Mouse (Mus musculus) embryo, embryonic 11.5 days (tissue): Measurements from ENCODE around the gene Ubiad1.

Experiments used
- DNase-seq: peaks from one replicate; pipeline ENCODE4 v3.0.0-alpha.2; 2012; ENCODE audit warnings: low read depth, low spot score

The Ubiad1 gene

DNA sequence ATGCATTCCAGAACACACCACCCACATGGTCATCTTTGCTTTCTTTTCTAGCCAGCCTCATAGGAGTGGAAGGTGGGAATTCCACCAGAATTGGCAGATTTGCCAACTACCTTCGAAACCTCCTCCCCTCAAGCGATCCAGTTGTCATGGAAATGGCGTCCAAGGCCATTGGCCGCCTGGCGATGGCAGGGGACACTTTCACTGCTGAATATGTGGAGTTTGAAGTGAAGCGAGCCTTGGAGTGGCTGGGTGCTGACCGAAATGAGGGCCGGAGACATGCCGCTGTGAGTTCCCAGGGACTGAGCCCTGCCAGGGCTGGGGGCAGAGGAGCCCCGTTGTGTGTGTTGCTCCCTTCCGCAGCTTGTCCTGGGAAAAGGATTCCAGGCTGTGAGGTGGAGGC, 9.1 kb upstream of the Ubiad1 start:
- no peak for DNase-seq

DNA sequence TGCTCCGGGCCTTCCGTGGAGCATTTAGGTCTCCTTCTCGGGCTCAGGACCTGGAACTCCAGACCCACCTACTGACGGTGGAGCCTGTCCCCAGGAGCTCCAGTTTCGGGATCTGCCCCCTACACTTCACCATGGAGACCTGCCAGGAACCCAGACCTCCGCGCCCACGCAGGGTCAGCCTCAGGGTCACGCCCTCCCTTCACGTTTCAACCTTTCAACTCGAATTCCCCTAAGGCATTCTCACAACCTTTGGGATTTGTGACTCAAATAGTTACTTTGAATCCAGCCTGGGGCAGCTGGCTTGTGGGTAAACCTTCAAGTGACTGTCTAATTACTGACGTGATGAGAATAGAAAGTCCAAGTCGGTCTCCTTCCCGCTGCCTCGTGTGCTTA, 4.3 kb upstream of the Ubiad1 start:
- DNase-seq, result no peak

DNA sequence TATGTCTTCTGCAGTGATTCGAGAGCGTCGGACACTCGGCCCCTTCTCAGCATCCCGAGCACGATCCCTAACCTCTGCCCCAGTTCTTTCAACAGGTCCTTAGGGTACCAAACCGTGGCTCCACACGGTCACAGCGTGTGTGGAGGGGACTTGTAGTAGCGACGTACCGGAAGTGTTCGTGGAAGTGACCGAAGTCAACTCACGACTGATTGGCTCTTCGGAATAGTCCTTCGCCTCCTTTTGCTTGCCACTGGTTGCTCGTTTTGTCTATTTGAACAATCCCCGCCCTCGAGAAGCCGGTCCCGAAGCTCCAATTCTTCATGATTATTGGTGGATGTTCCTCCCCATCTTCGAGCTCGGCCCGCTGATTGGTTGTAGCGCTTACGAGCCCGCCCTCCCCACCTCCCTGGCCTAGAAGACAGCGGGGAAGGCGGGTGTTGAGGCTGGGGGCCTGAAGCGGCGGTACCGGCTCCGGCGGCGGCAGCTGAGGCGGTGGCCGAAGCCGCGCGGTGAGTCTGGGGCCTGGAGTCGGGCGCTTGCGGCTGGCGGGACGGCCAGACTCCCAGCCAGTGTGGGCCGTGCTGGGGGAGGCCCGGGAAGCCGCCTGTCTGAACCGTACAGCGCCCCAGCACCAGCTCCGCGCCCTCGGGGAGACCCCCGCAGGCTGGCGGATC, 3.7 kb upstream of the Ubiad1 start, which contains the start of gene Mtor:
Gene Mtor (plus strand): TSS at position 433 of the 674 bp plus-strand sequence.
- DNase-seq, result peak; percentile 94

DNA sequence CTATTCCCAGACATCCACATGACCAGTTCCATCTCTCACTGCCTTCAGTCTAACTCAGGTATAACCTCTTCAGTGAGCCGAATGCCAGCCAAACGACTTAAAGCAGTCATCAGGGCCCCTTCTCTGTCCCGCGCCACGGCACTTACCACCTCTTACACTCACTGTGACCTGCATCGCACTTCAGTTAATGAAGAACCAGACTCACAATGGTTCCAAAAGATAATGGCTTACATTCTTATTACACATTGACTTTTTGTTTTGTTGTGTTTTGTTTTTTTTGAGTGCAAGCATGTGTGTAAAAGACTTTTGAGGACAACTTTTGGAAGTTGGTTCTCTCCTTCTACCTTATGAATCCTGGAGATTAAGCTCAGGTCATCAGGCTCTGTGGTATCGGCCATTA, 2.0 kb downstream of the Ubiad1 start:
- no peak for DNase-seq

DNA sequence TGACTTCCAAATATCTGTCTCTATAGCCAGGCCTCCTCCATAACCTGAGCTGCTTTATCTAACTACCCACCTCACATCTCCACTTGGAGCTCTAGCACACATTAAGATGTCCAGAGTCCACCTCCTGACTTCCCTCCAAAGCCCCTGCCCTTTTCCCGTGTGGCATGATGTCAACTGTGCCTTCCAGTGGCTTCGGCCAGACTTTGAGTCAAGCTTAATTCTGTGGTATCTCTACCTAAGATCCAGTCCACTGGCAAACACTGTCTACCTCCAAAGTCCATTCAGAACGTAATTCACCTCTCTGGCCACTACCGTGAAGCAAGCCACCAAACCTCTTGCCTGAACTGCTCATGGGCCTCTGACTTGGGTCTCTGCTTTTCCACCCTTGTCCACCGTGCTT, 2.6 kb downstream of the Ubiad1 start:
- no peak for DNase-seq

DNA sequence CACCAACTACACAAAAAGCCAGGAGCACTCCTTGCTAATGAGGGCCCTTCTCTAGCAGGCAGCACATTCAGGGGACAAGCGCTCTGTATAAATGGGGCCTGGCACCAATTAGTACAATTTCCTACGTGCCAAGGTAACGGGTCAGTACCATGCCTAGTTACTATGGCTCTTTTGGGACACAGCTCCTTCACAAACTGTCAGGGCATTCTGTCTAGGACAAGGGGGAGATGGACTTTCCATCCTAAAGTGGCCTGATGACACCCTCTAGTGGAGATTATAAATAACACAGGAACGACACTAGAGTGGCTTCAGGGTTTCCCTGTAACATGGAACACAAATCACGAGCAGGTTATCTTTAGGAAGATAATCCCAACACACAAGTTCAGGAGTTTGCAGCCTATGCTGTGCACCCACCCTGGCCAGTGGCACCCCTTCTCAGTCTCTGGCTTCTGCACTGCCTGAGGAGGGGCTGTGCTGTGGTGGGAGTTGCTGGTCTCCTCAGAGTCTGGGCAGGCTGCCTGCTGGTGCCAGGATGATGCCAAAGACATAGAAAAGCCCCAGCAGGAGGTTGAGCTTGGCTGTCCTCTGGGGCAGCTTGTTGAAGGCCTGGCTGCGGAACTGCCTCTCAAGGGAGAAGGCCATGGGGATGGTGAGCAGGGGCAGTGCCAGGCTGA, 8.8 kb downstream of the Ubiad1 start:
- no peak for DNase-seq

DNA sequence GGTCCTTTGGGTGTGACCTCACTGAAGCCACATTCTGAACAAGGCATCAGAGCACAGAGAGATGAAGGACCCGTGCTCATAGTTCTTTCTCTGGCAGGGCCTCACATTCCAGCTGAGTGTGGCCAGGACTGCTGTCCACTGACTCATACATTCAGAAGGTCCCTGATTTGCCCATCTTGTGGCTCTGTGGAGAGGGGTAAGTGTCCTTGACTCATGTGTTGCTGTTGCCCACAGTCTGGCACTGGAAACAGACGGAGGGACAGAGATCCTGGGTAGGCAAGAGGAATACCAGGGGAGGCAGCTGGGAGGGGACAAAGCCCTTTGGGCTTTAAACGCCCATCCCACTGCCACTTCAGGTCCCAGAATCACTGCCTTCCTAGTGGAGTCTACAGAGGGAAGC, 9.5 kb downstream of the Ubiad1 start:
- no peak for DNase-seq

DNA sequence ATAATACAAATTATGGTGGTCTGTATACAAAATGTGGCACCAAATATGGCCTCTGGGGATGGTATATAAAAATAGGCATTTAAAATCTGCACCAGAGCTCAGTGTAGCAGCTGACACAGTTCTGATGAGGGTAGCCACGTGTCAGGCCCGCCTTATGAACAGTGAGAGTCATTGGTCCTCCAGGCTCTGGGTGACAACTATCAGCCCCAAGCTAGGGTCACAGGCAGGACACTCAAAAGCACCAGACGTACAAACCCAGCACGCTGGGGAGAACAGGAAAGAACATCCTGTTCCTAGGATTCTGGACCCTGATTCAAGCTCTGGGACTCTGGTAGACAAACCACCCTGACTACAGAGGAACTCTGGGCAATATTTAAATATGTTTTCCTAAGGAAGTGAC, 10.0 kb downstream of the Ubiad1 start:
- DNase-seq, result no peak

DNA sequence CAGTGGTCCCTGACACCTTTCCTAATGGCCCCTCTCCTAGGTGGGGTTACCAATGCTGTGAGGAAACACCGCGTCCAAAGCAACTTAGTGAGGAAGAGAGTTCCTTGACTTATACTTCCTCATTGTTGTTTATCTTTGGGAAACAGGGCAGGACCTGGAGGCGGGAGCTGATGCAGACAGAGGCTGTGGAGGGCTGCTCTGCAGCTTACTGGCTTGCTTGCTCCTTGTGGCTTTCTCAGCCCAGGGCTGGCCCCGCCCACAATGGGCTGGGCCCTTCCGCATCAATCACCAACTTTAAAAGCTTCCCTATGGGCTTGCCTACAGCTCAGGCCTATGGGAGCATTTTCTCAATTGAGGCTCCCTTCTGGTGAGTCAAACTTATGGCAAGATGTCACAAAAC, 10.8 kb downstream of the Ubiad1 start:
- no peak for DNase-seq

DNA sequence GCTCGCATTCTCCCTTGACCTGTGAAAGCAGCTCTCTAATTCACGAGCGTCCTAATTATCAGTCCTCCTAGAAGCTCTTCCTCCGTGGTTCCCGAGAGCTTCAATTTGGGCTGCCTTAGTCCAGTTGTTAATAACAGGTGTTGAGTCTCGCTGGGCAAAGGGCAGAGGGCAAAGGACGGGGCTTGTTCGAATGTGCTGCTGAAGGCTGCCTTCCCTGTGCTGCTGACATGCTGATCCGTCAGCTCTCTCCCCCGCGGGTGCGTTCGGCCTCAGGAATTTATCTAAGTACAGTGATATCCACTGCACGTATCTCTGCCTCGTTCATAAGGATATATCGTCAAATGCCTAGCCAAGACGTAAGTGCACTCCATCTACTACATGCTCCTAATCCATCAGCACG, 11.2 kb downstream of the Ubiad1 start:
- DNase-seq, result no peak

DNA sequence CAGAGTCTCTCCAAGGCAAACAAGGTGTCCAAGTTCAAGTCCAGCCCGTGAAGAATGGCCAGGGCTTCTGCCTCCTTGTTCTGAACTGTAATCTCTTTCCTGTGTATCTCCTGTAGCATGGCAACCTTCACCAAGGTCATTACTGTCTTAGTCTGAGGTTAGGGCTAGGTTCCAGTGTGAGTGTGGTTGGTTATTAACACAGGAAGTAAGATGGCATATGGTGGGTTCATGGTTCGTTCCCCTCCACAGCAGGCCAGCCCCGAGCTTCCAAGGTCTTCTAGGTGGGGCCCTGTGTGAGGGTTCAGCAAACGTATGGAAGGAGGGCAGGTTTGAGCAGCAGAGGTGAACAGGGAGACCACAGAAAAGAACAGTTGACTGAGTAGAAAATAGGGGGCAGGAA, 12.1 kb downstream of the Ubiad1 start:
- DNase-seq, result no peak

DNA sequence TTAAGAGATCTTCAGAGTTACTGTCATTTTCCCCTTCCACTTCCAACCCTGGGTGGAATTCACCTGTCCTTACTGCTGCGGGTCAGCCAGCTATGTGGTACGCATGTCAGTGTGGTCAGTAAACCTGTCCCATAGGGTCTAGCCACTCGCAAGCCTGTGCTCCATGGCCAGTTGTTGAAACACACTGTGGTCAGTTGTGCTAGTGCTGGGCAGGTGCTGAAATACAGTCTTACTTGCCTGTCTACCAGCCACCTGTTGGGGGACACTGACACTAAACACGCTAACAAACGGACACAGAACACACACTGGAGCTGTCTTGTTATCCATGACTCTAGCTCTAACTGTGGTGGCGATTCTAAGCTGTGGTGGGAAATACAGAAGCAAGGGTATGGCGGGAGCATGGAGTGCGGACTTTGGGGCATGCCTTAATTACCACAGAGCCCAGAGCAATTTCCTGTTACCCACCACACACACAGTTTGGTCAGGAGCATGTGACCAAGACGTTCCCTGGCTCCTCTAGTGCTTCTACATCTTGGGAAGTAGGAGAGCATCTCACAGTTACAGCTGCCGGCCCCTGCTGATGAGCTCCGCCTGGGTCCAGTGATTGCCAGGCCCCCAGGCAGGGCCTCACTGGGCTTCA, 13.6 kb downstream of the Ubiad1 start:
- DNase-seq, result no peak

DNA sequence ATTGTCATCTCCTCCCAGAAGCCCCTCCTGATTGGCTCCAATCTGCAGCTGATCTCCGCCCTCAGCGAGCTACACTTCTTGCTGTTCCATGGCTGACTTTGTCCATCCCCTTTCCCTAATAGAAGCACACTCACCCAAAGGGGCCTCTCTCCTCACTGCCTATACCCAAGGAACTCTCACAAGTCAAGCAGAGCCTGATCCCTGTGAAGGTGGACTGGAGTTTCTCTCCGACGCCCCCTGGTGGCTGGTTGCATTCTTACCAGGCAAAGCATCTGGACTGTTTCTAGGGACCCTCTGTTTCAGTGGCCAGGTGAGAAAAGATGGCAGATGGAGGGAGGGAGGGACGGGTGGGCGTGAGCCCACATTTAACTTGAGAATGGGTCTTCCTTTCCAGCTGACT, 14.9 kb downstream of the Ubiad1 start:
- peak; percentile 60 for DNase-seq

DNA sequence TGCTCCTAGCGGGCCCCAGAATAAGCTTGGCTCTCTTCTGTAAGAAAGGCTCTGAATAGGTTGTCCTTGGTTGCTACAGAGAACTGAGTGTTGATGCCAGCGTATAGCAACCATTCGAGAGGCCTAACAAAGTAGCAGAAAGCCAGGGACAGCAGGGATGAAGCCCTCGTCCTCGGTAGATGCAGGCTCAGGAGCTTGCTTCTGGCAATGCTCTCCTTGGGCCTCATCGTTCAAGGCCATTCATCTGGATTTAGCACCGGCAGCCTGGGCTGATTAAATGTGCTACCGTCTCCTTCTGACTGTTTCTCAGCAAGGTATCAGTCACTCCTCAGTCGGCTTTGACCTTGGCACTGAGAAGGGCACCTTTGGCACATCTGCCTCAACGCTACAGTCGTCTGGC, 15.4 kb downstream of the Ubiad1 start:
- no peak for DNase-seq

DNA sequence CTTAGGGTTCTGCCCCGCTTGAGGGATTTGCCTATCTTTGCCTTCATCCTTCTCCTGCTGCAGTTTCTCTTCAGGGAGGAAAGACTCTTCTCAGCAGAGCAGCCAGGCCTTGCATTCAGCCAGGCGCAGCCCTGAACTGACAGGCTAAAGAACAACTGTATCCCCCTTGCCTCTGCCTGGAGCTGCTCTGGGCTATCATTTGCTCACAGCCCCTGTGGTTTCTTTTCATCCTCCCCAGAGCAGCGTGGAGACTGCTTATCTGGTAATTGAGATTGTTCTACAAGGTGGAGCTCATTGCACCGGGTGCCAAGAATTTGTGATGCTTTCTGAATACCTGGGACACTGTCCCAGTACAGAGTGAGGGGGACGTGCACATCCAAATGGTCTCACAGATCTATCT, 16.0 kb downstream of the Ubiad1 start:
- DNase-seq, result no peak

DNA sequence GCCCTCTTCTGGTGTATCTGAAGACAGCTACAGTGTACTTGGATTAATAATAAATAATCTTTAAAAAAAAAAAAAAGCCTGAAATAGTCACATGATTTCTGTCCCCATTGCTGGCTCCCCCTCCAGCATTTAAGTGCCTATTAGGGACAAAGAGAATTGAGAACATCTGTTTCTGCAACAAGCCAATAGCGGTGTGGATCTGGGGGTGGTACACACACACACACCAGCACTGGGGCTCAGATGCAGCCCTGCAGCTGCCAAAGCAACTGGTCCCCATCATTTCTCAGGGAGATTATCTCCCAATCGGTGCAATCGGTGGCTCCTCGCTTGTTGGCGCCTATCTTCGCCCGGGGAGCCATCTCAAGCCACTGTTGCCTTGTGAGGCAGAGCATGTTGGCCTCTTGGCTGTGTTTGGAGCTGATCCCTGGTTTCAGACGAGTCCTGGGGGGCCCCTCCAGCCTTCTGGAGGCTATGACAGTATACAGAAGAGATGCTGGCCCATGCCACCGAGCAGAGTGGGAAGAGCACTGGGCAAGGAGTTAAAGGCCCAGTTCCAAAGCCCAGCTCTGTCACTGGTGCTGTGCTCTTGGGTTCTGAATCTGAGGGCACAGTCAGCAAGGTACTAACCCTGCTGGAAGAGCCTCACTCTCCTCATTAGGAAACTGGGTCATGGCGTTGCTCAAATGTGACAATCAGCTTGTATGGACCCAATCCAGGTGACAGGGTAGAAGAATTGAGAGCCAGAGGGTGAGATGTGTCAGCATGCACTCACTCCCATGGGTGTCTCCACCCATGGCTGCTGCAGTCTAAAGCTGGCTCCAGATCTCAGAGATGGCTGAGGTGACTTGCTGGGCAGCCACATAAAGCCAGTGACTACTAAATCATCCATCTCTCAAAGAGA, 17.4 kb downstream of the Ubiad1 start:
- DNase-seq, result no peak

DNA sequence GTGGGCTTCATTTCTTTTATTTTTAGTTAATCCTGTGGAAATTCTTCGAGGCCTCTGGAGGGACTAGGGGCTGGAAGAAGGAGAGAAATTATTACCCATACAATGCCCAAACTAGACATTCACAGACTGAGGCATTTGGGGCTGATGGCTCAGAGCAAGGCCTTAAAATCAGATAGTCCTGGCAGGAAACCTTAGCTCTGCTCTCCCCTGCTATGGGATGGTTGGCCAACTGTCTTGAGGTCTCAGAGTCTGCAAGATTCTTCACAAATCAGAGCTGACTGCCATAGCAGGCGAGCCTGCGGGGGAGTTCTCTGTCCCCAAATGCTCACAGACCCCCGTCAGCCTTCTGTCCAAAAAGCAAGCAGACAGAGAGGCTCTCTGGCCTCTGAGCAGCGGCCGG, 27.0 kb downstream of the Ubiad1 start:
- no peak for DNase-seq

DNA sequence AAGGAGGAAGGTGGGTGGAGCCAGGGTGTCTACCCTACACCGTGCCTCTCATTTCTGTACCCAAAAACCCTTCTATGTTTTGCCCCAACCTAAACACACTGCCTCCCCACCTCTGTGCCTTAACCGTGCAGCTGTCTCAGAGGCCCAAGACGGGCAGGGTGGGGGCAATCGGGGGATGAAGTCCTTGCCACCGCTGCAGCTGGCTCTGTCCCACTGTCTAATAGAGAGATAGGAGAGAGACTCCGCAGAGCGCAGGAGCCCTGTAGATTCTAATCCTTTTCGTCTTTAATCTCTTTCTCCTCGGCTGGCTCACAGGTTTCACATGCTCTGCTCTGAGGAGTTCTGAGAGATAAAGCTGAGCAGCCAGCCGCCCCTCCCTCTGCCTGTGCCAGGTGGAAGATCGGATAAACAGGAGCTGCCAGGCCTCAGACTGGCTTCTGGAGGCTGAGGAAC, 27.5 kb downstream of the Ubiad1 start:
- no peak for DNase-seq

DNA sequence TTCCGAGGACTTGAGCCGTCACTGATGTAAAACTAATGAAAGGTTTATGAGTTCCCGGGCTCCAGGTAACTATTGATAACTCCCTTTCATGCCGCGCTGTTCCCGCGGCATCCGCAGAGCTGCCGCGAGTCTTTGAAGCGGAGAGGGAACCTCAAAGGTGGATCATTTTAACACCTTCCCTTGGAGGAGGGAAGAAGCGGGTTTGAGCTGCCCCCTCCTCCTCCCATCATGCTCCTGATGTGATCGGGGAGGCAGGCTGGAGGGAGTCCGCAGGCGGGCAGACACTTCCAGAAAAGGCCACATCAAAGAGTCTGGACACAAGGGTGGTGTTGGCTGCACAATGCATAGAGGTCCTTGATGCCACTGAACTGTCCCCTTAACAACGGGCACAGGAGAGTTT, 29.0 kb downstream of the Ubiad1 start:
- no peak for DNase-seq

DNA sequence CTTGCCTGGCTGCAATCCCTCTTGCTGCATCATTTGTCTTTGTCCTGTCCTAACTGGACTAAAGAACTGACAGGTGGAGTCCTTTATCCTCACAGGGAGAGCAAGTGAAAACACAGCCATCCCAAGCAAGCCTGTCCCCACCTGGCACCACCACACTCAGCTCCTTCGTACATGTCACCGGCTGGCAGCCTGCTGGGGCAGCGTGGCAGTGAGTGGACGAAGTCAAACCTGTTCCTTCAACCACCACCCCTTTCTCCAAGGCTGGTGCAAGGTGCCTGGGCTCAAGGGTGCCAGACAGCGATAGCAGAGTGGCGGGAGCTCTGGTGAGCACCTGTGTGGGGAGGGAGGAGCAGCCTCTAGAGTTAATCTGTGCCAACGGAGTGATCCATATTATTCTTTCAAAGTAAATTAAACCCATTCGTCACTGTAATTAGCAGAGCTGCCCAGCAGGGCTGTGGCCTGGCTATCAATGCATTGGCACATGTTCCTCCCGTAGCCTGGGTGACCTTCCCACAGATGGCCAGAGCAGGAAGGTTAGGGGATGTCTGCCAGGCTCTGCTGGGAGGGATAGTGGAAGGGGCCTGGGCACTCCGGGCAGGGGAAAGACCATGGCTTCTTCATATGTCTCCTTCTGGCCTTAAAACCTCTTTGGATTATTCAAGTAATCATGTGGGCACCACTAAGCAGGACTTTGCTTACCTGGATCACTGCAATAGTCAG, 36.2 kb downstream of the Ubiad1 start:
- DNase-seq, result no peak

DNA sequence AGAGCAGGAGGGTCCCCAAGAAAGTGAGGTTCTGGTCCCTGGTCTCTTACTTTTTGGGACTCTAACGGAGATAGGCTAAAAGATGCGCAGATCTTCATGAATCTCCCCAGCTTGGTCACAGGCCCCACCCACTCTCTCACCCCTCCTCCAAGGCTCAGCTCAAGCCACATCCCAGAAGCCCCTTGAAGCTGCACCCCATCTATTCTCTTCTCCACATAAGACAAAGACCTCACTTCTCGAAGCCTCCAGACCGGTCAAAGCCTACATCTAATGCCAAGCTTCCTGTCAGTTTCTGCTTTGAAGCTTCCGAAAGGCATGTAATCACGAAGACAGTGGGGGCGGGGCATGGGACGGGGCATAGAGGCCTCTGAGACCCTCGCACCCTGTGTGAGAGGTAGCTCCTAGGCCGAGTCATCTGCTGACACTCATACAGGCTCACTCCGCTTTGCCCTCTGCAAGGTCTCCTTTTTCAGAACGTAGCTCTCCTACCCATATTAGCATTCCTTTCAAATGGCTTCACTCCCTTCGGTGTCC, 39.2 kb downstream of the Ubiad1 start:
- no peak for DNase-seq
